Mouse (Mus musculus): ENCODE data around the gene Ankk1. TPM values are rescaled to one million over a fixed set of nuclear protein-coding genes. Genes with fewer than 3 reads are reported as not detected.

The Ankk1 gene
- not detected for total RNA-seq (2018; cell fraction: chromatin; rRNA removed)
- total RNA-seq (2018; cell fraction: cytosol; rRNA removed): not detected
- not detected for total RNA-seq (2018; cell fraction: nucleus; rRNA removed)
- not detected in 3 replicates for polyA plus RNA-seq (2018)

DNA sequence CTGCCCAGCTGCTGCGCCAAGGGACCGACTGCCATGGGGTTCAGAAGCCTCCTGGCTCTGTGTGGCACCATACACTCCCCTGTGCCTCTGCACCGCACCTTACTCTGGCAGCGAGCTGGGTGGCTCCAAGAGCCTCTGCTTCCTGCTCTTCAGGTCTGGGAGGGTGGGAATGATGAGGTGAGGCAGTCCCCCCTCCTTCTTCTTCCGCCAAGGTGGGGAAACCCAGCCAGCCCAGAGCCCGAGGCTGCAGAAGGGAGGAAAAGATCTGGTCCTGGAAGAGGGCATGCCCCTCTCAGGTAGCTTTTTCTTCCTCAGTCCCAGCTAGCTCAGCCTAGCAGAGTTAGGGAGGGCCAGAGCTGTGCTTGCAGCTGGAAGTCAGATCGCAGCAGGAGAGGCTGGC lies at the start of gene Ankk1:
Gene Ankk1, minus strand, starts transcription at position 101 of the 400 bp plus-strand sequence.
- 70% methylated on average over 7 of the region's 7 CpGs for WGBS (ENCODE audit: missing documents)
- no peak within 1 kb of the TSS for H3K4me3 ChIP-seq (ENCODE audit: inconsistent target)

DNA sequence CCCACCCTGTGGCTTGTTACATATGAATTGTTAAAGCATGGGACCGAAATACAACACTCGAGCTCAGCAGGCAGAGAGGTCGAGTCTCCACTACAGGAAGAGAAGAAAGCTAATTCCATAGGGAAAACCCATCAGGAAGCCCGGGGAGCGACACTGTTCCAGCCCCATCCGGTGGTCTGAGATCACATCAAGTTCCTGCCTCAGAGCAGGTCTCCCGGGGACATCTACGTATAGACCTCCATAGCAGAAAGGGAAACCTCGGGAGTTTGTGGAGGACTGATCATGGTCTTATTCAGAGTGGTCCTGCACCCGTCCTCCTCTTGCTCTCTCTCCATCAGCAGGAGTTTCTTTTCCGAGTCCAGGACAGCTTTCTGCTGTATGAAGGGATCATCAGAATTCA lies 45.3 kb upstream of the Ankk1 start:
- Histone ChIP-seq H3K4me3 (ENCODE audit: inconsistent target) (no peak overlapping the region), H3K27ac (no peak overlapping the region), H3K36me3 (ENCODE audit: inconsistent target) (no peaks in the 10 kb centered on the region), H3K79me2 (ENCODE audit: inconsistent target) (no peaks in the 10 kb centered on the region)
- 80% methylated on average over 11 of the region's 11 CpGs for WGBS (ENCODE audit: missing documents)

More for the DNA sequence above, at the start of gene Ankk1:
- Histone ChIP-seq H3K36me3 (ENCODE audit: inconsistent target) (no peaks in the 10 kb centered on the region), H3K27ac (no peak within 1 kb of the TSS), H3K79me2 (ENCODE audit: inconsistent target) (no peaks in the 10 kb centered on the region)

DNA sequence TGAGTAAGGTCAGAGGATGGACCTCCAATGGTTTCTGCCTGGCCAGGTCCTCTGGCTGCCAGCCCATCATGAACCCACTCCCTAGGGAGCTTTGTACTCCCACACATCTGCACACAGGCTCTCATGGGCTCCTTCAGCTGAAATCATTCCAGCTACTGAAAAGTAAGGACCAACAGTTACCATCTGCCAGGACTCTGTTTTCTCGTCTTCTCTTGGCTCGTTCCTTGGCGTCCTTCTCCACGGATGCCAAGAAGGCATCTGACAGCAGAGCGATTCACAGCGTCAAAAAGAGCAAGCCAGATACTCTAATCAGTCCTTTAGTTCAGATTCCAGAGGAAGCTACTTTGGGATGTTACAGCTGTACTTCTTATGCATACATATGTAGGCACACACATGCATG lies 44.1 kb upstream of the Ankk1 start:
- no peaks in the 10 kb centered on the region for H3K36me3 ChIP-seq (ENCODE audit: inconsistent target)
- WGBS (ENCODE audit: missing documents): 96% methylated on average over 6 of the region's 6 CpGs
- H3K27ac ChIP-seq: no peak overlapping the region
- H3K4me3 ChIP-seq (ENCODE audit: inconsistent target): no peak overlapping the region
- no peaks in the 10 kb centered on the region for H3K79me2 ChIP-seq (ENCODE audit: inconsistent target)

DNA sequence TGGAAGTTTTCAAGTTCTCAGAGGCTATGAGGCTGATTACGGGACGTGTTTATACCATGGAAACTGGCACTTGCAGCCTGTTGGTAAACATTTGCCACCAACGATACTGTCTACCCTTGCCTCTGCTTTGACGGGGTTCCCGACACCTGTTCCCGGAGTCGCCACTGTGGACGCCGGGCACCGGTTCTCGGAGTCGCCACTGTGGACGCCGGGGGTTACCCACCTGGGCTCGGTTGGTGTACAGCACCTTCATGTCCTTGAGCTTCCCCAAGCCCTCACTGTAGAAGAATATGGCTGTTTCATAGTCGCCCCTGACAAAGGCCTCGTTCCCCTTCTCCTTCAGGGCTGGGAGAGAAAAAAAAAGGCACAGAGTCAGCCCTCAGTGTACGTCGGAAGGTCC lies 43.2 kb upstream of the Ankk1 start:
- H3K27ac ChIP-seq: no peak overlapping the region
- H3K36me3 ChIP-seq (ENCODE audit: inconsistent target): no peaks in the 10 kb centered on the region
- H3K79me2 ChIP-seq (ENCODE audit: inconsistent target): no peaks in the 10 kb centered on the region
- H3K4me3 ChIP-seq (ENCODE audit: inconsistent target): no peak overlapping the region
- 94% methylated on average over 19 of the region's 19 CpGs for WGBS (ENCODE audit: missing documents)

DNA sequence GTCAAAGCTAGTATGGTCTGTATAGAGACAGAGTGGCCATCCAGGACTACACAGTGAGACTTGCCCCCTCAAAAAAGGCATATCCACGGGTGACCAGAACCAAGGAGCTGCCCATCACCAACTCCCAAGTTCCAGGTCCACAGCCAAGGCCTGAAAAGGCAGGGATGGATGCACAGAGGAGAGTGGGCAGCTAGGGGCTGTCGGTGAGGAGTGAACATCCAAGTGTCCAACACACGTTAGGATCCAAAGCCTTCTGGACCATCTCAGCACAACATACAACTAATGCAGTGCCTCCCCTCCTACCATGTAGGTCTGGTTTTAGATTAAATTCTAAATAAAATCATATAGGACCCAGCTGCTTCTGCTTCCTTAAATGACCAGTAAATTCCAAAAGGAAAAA lies 29.3 kb upstream of the Ankk1 start:
- no peaks in the 10 kb centered on the region for H3K36me3 ChIP-seq (ENCODE audit: inconsistent target)
- 88% methylated on average over 3 of the region's 3 CpGs for WGBS (ENCODE audit: missing documents)
- H3K27ac ChIP-seq: no peak overlapping the region
- H3K79me2 ChIP-seq (ENCODE audit: inconsistent target): no peaks in the 10 kb centered on the region
- H3K4me3 ChIP-seq (ENCODE audit: inconsistent target): no peak overlapping the region

DNA sequence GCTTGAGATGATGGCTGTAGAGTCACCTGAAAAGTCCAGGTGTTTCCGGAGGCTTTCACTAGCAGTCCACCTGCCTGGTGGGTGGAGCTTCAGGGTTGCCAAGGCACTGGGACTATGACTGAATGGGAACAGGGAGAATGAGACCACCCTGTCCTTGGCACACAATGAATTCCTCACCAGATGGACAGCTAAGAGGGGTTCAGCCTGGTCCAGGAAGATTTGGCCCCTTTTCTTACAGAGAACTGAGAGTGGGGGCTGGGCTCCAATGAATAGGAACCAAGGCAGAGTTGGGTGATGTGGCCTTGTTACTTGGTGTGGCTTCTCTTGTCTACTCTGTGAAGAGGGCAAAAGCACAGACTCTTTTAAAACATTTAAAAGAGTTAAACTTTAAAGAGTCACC lies 25.6 kb upstream of the Ankk1 start:
- WGBS (ENCODE audit: missing documents): 100% methylated on average over 1 of the region's 1 CpGs
- no peak overlapping the region for H3K27ac ChIP-seq
- no peaks in the 10 kb centered on the region for H3K79me2 ChIP-seq (ENCODE audit: inconsistent target)
- H3K36me3 ChIP-seq (ENCODE audit: inconsistent target): no peaks in the 10 kb centered on the region
- no peak overlapping the region for H3K4me3 ChIP-seq (ENCODE audit: inconsistent target)

DNA sequence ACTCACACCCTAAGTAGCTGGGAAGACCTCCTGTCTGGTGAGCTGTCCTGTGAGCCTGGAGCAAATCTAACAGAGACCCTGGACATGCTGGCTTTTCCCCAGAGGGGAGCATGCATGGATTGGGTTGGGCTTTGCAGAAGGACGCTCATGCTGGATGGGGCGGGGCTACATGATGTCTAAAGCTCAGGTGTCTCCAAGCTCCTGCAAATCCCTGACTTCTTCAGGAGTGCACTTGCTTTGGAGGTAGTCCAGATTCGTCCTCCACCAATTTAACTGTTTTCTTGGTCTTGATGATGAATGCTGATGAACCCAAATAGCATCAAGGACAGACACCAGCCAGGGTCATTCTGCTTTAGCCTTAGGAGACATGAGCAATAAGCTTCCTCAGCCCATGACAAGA lies 23.7 kb upstream of the Ankk1 start:
- H3K4me3 ChIP-seq (ENCODE audit: inconsistent target): no peak overlapping the region
- no peaks in the 10 kb centered on the region for H3K36me3 ChIP-seq (ENCODE audit: inconsistent target)
- H3K79me2 ChIP-seq (ENCODE audit: inconsistent target): no peaks in the 10 kb centered on the region
- 76% methylated on average over 3 of the region's 3 CpGs for WGBS (ENCODE audit: missing documents)
- H3K27ac ChIP-seq: no peak overlapping the region

DNA sequence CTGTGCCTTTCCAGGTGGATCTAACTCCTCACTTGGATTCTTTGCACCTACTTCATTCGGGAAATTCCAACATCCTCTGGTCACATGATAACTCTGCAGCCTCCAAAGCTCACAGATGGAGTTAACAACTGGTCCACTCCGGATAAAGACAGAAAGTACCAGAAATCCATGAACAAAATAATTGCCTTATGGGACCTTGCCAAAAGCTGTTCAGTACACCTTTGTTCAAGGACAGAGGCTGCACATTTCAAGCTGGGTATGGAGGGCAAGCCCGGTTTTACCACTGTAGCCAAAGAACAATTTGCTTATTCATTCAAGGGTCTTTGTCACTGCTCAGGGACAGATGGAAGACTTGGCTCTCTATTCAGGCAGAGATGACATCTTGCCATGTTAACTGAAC lies 15.8 kb upstream of the Ankk1 start:
- 93% methylated on average over 3 of the region's 3 CpGs for WGBS (ENCODE audit: missing documents)
- H3K79me2 ChIP-seq (ENCODE audit: inconsistent target): no peaks in the 10 kb centered on the region
- H3K36me3 ChIP-seq (ENCODE audit: inconsistent target): no peaks in the 10 kb centered on the region
- no peak overlapping the region for H3K4me3 ChIP-seq (ENCODE audit: inconsistent target)
- no peak overlapping the region for H3K27ac ChIP-seq

DNA sequence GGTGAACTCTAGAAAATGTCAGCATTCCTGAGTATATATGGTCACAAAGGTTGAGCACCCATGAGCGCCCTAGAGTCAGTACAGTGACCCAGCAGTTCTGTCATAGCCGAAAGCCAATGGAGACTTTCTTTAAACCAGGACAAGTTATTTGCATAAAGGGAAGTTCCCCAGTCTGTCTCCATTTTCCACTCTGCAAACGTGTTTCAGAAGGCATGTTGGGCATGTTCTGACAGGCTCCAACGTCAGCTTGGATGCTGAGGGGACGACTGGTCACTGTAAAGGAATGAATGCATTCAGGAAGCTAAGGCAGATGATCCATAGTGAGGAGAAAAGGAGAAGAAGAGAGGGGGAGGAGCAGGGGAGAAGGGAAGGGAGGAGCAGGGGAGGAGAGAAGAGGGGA lies 657 bp upstream of the Ankk1 start:
- Histone ChIP-seq H3K36me3 (ENCODE audit: inconsistent target) (no peaks in the 10 kb centered on the region), H3K27ac (no peak overlapping the region), H3K79me2 (ENCODE audit: inconsistent target) (no peaks in the 10 kb centered on the region), H3K4me3 (ENCODE audit: inconsistent target) (no peak overlapping the region)
- 39% methylated on average over 5 of the region's 5 CpGs for WGBS (ENCODE audit: missing documents)

DNA sequence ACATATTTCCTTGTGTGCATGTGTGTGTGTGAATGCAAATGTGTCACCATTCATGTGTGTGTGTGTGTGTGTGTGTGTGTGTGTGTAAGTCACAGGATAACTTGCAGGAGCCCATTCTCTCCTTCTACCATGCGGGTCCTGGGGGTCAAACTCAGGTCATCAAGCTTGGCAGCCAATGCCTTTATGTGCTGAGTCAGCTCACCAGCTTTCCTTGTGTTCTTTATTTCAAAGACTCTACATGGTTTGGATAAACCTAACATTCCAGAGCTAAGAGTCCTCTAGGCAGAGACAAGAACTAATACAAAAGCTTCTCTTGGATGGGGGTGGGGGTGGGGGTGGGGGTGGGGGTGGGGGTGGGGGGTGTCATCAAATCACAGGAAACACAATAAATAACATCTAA lies 1.2 kb downstream of the Ankk1 start:
- Histone ChIP-seq H3K79me2 (ENCODE audit: inconsistent target) (no peaks in the 10 kb centered on the region), H3K27ac (no peak overlapping the region), H3K36me3 (ENCODE audit: inconsistent target) (no peaks in the 10 kb centered on the region), H3K4me3 (ENCODE audit: inconsistent target) (no peak overlapping the region)
- no CpG with 5 or more reads among the region's 1 CpGs for WGBS (ENCODE audit: missing documents)

DNA sequence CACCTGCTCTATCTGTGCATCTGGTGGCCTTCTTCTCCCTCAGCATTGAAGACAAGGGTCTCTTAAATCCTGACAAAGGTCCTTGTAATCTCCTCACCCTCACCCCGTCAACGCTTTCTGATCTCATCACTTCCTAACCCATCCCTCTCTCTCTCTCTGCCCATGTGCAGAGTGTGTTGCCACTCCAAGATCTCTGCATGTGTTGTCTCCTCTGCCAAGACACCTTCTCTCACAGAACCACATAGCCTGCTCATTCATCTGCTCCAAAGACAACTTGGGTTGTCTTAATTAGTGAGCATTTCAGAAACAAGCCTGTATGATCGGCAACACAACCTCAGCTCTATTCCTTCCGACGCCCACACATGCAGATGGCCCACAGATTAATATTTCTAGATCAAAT lies 3.0 kb downstream of the Ankk1 start:
- no peak overlapping the region for H3K4me3 ChIP-seq (ENCODE audit: inconsistent target)
- H3K27ac ChIP-seq: no peak overlapping the region
- 92% methylated on average over 3 of the region's 5 CpGs for WGBS (ENCODE audit: missing documents)
- no peaks in the 10 kb centered on the region for H3K79me2 ChIP-seq (ENCODE audit: inconsistent target)
- no peaks in the 10 kb centered on the region for H3K36me3 ChIP-seq (ENCODE audit: inconsistent target)

DNA sequence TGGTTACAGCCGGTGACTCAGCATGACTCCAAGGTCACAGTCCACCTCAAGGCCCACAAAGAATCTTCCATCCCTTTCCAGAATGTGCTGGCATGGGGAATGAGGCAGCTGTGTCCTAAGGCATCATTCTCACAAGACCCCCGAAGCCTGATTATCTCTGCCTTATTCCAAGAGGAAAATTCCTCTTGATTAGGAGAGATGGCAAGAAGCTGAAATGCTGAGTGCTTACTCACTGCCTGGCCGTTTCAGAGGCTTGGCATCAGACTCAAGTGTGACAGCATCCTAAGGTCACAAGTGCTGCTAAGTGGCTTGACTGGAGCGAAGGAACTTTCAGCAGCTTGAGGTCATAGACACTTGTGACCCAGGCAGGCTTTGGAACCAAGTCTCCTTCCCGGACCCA lies 16.2 kb downstream of the Ankk1 start:
- Histone ChIP-seq H3K79me2 (ENCODE audit: inconsistent target) (no peaks in the 10 kb centered on the region), H3K36me3 (ENCODE audit: inconsistent target) (no peaks in the 10 kb centered on the region), H3K27ac (no peak overlapping the region), H3K4me3 (ENCODE audit: inconsistent target) (no peak overlapping the region)
- 78% methylated on average over 5 of the region's 5 CpGs for WGBS (ENCODE audit: missing documents)

DNA sequence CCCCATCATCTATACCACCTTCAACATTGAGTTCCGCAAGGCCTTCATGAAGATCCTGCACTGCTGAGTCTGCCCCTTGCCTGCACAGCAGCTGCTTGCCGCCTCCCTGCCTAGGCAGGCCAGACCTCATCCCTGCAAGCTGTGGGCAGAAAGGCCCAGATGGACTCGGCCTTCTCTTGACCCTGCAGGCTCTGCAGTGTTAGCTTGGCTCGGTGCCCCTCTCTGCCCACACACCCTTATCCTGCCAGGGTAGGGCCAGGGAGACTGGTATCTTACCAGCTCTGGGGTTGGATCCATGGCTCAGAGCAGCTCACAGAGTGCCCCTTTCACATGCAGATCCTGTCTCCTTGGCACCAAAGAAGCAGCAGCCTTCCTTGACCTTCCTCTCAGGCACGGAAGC lies 19.8 kb downstream of the Ankk1 start:
- H3K4me3 ChIP-seq (ENCODE audit: inconsistent target): no peak overlapping the region
- no peak overlapping the region for H3K27ac ChIP-seq
- WGBS (ENCODE audit: missing documents): 89% methylated on average over 5 of the region's 5 CpGs
- H3K79me2 ChIP-seq (ENCODE audit: inconsistent target): no peaks in the 10 kb centered on the region
- H3K36me3 ChIP-seq (ENCODE audit: inconsistent target): no peaks in the 10 kb centered on the region

DNA sequence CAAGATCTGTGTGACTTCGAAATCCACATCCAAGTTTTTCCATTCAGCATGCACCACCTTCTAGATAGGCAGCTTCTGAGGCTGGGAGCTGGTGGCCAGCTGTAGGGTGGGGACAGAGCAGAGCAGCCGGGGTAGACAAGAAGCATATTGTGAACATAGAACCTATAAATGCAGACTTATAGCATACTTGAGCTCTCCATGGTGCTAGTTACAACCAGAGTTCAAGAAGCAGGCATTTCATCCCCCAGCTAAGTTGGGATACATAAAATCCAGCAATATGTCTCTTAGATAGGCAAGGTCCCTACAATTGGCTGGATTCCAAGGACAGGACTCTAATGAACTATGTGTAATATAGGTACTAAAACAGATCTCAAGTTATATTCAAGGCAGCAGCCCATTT lies 23.1 kb downstream of the Ankk1 start:
- no peaks in the 10 kb centered on the region for H3K36me3 ChIP-seq (ENCODE audit: inconsistent target)
- H3K4me3 ChIP-seq (ENCODE audit: inconsistent target): no peak overlapping the region
- 68% methylated on average over 2 of the region's 2 CpGs for WGBS (ENCODE audit: missing documents)

DNA sequence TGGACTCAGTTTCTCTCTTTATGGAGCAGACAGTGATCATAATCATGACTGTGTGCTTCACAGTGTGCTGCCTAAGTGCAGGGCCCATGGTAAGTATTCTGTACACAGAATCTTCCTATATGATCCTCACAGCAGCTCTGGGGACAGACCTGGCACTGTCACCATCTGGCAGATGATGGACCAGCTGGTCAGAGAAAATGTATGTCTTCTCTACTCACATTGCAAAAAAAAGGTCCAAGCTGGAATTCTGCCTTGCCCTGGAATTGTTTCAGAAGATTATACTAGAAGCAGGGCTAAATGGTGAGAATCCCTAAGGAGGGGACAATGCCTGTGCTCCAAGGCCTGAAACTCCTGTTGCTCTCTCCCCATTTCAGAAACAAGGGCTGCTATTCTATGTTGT lies 30.8 kb downstream of the Ankk1 start:
- Histone ChIP-seq H3K27ac (no peak overlapping the region), H3K4me3 (ENCODE audit: inconsistent target) (no peak overlapping the region), H3K79me2 (ENCODE audit: inconsistent target) (no peaks in the 10 kb centered on the region), H3K36me3 (ENCODE audit: inconsistent target) (no peaks in the 10 kb centered on the region)

More for the DNA sequence above, 23.1 kb downstream of the Ankk1 start:
- Histone ChIP-seq H3K79me2 (ENCODE audit: inconsistent target) (no peaks in the 10 kb centered on the region), H3K27ac (no peak overlapping the region)

DNA sequence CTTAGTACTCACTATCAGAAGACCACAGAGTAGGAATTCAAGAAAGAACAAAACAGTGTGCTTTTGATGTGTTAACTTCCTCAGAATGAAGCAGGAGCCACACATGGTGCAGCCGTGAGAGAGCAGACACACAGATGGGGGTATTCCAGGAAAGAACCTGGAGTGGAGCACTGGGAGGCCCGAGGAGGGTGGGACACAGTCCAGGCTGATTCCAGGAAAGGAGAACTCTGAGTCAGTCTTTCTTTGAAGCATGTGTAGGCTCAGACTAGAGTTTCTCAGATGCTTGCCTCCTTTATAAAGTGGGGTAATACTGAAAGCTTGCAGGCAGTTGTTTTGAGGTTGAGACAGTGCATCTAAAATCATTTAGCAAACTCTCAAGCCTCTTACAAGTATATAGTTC lies 34.6 kb downstream of the Ankk1 start:
- Histone ChIP-seq H3K36me3 (ENCODE audit: inconsistent target) (no peaks in the 10 kb centered on the region), H3K79me2 (ENCODE audit: inconsistent target) (no peaks in the 10 kb centered on the region), H3K27ac (no peak overlapping the region), H3K4me3 (ENCODE audit: inconsistent target) (no peak overlapping the region)
- WGBS (ENCODE audit: missing documents): 44% methylated on average over 2 of the region's 2 CpGs

Measured in macrophage (primary cell).